8 mouse cellular contexts compared by ENCODE assay signal in genomic region chr1:164796471-164796870, GRCm38 (mm10). TPM values are rescaled to one million over a fixed set of nuclear protein-coding genes. Genes with fewer than 3 reads are reported as not detected.
DNase-seq lines count a peak whose midpoint lies in the region; ATAC-seq and TF ChIP-seq lines count a peak whose summit lies in the region.
"Had no signal": no experiment of that assay in that cellular context is flagged by ENCODE, and none has a peak within 500 bp of the region (broad histone marks: within the 10 kb centered on the region; RNA-seq: fewer than 3 reads in every experiment).

TSS of gene Dpt (plus strand) at chr1:164796644.

- no peaks in the 10 kb centered on the region for H3K27me3 ChIP-seq in lung, embryonic 14.5 days (ENCODE audit: insufficient read depth, low read length)

- H3K4me1 ChIP-seq in lung, embryonic 14.5 days (ENCODE audit: insufficient read depth): no peaks in the 10 kb centered on the region

- no peak within 1 kb of the TSS for H3K9ac ChIP-seq in lung, embryonic 14.5 days
- H3K9ac ChIP-seq: forebrain, postnatal 0 days had no signal

- H3K27ac ChIP-seq in lung, embryonic 14.5 days (ENCODE audit: low read depth): no peak within 1 kb of the TSS

- no peak within 1 kb of the TSS for H3K4me3 ChIP-seq in lung, embryonic 14.5 days (ENCODE audit: low read depth, low read length)

- no peaks in the 10 kb centered on the region for H3K9me3 ChIP-seq in lung, embryonic 14.5 days (ENCODE audit: low read depth, low read length)

- no peaks in the 10 kb centered on the region for H3K36me3 ChIP-seq in lung, embryonic 14.5 days (ENCODE audit: insufficient read depth)

- no peak for TF ChIP-seq CTCF in lung, embryonic 14.5 days (IDR thresholded peaks at IDR 0.05; ENCODE audit: low read depth)

- ATAC-seq in lung, embryonic 14.5 days (ENCODE audit: insufficient read depth): peak; percentile 62
- ATAC-seq: forebrain, postnatal 0 days had no signal

- H3K4me2 ChIP-seq in lung, embryonic 14.5 days: no peak within 1 kb of the TSS

- no peak for DNase-seq in urinary bladder, adult 2 months (ENCODE audit: low spot score)
- no peak for DNase-seq in urinary bladder, postnatal 10 days (ENCODE audit: low spot score)
- peak; percentile 34 to 73 for DNase-seq in gastrocnemius, postnatal 4 days (ENCODE audit: low spot score in 2 of 2)
- DNase-seq in lung, embryonic 14.5 days: peak; percentile 56
- DNase-seq in liver (no peak), MN1 (ENCODE audit: low spot score) (no peak)
- DNase-seq in thymus, postnatal 25 days: no peak
- DNase-seq: forebrain, postnatal 0 days had no signal

- WGBS in lung, embryonic 14.5 days: 68% methylated on average over 8 of the region's 8 CpGs

RNA-seq across cellular contexts. Expression of gene Dpt, which starts in this region (rescaled TPM):
- 167 and 181 TPM in 2 replicates for polyA plus RNA-seq in urinary bladder, adult 2 months (2012; rRNA removed)
- 100 to 1,000 TPM; 205 to 231 TPM for total RNA-seq in gastrocnemius, postnatal 4 days (2021)
- 1.3 and 2.3 TPM in 2 replicates for polyA plus RNA-seq in lung, embryonic 14.5 days (2014; fragmentation: Nextera tagmentation; extraction: Ambion mirVana)
- total RNA-seq: forebrain, postnatal 0 days had no signal

Comparison
In these comparisons a context has a peak if more than half of its experiments do, and no peak if none do; other contexts are left out.
1. RNA of gene Dpt (polyA plus RNA-seq): 167 to 181 TPM in urinary bladder, adult 2 months; 1.3 to 2.3 TPM in lung, embryonic 14.5 days; every median in the first group is over 10 times any median in the second.
2. DNase-seq: peak in gastrocnemius, postnatal 4 days (2 of 2) and lung, embryonic 14.5 days (single experiment); none in urinary bladder, adult 2 months (single experiment), urinary bladder, postnatal 10 days (single experiment), liver (single experiment), MN1 (single experiment) and thymus, postnatal 25 days (single experiment).